Mouse (Mus musculus): ENCODE data around the gene Cacna1e.

GRCm38 (mm10) chr1:154784862-154785261 lies 99.4 kb downstream of the Cacna1e start:
- TF ChIP-seq CTCF (IDR thresholded peaks at IDR 0.05; ENCODE audit: low read depth) = no peak
- TF ChIP-seq EP300 (IDR thresholded peaks at IDR 0.05; ENCODE audit: low read depth) = no peak

Measured in liver, embryonic 14.5 days (tissue).